Mouse (Mus musculus) gastrocnemius, postnatal 10 days (tissue): Measurements from ENCODE around the gene Hist1h4a. TPM values are rescaled to one million over a fixed set of nuclear protein-coding genes. Genes with fewer than 3 reads are reported as not detected.
"Not testable (repeated sequence)": the region's sequence is repeated elsewhere in the genome, so short reads cannot be mapped to it uniquely, and the experiment has no call there.

Experiments used
- DNase-seq: peaks from one replicate; pipeline ENCODE4 v3.0.0; 2021; ENCODE audit warnings: mixed read lengths
- long read RNA-seq, 2 experiments: library from polyadenylated mRNA; stranded (forward); transcript quantifications; one replicate each; pipeline ENCODE4 v2.0.0; 2021
- total RNA-seq, 2 experiments: library from RNA; stranded (reverse); gene quantifications; 2 replicates each; pipeline ENCODE4 v1.2.3; 2021

The Hist1h4a gene
- 100 to 1,000 TPM; 140 to 160 TPM for total RNA-seq
- long read RNA-seq, experiment 1 = 0 reads
- long read RNA-seq, experiment 2 = 0 reads

DNA sequence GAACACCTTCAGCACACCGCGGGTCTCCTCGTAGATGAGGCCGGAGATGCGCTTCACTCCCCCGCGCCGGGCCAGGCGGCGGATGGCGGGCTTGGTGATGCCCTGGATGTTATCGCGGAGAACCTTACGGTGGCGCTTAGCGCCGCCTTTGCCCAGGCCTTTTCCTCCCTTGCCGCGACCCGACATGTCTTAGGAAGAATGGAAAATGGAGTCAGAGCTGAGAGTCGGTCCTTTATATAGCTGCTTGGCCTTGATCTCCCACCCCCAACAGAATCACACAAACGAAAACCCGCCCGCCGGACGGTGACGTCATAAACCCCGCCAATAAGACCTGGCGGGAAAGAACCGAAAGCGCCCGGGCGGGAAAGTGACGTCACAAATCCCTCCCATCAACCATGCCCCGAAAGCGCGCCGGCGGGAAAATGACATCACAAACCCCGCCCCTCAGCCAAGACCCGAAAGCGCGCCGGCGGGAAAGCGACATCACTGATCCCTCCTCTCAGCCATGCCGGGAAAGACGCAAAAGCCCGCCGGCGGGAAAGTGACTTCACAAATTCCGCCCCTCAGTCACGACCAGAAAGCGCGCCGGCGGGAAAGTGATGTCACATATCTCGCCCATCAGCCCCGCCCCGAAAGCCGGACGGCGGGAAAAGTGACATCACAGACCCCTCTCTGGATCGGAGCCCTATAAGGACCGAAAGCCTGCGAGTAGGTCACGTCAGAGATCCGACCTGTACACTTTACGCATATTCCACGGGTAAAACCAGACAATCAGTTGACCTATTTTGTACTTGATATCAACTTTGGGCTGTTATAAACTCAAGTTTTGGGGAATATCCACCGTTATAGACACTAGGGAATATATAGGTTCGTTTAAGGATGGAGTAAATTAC, at the start of gene Hist1h4a:
Hist1h4a (minus strand) TSS at position 259 of the 893 bp plus-strand sequence.
- DNase-seq = peak; percentile 93

DNA sequence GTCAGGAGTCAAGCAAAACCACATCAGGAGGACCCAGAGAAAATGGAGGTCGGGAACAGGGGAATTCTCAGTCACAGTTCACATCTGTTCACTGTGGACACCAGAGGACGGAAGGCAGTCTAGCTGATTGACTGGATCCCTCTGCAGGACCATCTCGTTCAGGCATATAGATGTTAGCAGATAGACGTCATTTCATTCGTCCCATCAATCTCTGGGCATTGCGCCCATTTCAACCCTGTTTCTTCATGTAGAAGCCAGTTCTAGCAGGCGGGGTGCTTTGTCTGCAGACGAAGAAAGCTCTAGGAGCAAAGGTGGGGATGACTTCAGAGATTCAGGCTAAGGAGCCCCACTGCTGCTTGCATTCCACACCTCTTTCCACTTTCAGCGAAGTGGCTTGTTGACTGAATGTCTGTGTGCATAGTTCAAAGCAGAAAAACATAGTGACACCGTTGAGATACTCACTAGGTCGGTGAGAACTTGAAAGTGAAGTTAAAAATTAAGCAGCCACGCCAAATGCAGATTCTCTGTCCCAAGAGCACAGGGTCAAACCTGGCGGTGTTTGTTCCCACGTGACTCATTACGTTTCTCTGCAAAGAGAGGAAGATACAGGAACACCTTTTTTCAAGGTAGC, 45.5 kb upstream of the Hist1h4a start, which contains the start of gene Slc17a2:
Slc17a2 (plus strand) TSS at position 572 of the 631 bp plus-strand sequence.
- no peak for DNase-seq

DNA sequence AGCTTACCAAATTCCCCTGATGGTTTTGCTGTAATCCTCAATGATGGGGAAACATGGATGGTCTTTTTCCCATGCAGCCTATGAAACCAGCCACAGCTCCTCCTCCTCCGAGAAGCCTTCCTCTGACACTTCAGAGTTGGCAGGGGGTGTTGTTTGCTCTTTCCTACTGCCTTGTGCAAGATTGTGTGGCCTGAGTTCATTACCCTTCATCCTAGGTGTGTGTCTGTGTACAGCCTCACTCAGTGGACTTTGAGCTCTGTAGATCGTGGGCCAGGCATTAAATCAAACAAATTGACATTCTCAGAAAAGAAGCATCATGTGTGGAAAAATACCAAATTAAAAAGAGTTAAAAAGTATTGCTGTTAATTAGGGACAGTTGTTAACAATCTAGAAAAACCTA, 43.5 kb upstream of the Hist1h4a start:
- DNase-seq = no peak

DNA sequence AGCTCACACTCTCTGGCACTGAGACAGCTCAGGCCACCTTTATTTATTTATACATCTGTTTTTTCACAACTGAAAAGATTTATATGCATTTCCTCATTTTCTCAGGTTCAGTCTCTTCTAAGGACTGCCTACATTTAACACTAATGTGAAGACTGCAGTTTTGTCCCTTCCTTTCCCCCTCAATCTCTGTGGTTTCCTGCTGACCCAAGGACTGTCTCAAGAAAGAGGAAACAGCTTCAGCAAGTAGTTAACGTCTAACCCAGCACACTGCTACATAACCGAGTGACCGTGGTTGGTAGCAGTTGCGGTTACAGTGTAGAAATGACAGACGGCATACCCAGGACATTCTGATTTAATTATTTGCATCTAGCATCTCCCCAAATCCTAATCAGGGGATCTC, 38.4 kb upstream of the Hist1h4a start:
- DNase-seq = no peak

DNA sequence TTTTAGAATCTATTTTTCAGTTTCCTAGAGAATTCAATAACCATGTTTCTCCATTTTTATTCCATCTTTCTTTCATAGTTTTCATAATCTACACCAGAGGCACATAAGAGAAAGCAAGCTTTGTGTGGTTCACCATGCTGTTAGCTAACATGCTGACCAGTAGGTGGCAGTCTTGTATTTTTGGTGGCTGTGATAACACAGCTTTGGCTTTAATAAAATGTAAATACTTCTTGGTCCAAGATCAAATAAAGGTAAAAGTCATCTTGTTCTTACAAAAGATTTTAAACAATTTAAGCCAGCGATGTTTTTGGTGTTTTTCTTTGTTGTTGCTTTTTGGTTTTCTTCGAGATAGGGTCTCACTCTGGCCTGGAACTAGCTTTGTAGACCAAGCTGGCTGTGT, 31.5 kb upstream of the Hist1h4a start:
- DNase-seq = peak; percentile 18

DNA sequence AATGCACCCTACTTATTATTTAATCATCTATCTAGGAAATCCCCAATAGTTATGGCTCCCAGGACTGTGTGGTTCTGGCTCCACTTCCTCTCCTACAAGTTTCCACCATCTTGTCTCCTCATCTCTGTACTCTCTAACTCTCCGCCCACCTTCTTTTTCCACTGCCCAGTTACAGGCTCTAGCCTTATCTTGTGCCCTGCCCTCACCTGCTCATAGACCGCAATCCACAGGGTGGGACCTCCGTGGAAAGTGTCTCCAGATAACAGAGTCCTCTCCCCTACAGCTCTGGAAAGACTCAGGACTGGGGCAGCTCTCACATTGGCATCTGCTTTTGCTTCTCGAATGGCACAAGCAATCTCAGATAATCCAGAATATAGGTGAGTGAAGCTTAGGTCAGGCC, 18.0 kb upstream of the Hist1h4a start:
- no peak for DNase-seq

DNA sequence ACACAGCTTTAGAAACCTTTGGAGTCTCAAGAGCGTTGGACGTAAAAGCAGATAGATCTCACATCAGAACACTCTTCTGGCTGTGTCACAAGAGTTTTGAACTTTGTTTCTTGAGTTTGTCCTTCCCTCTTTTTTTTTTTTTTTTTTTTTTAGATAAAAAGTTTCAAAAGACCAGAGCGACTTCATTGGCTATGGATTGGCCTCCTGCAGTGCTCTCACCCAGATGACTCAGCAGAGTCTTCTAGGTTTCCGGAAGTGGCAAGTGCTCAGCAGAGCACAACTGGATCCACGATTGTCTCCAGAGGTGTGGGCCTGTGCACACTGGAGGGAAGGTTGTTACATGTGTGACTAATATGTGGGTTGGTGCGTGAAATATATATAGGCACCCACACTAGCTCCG, 17.3 kb upstream of the Hist1h4a start:
- no peak for DNase-seq

DNA sequence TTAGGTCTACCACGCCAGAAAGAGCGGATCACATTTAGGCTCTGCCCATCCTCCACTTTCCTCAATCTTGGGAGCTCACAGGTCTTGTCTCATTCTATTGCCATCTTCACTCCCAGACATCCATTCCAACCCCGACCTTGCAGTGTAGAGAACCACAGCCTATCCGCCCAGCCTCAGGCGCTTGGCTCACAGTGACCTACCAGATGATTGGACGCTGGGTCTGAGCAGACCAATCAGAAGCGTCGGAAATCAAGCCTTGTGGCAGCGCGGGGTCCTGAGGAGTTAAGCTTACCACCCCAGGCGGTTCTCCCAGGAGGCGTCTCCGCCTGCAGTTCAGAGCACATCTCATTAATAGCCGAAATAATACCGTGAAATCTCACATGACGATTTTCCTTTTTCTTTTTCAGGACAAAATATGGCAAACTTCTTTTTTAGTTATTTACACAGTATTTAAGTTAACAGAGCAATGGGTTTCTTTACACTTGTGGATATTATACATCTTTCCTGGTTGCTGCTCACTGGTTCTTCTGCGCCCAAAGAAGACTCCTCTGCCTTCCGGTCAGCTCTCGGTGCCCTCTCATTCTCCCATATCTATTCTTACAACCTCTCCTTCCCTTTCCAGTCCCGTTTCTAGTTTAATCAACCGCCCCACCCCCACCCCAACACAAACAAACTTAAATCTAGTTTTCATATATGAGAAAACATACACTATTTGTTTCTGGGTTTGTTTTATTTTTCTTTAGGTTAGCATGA, 11.7 kb upstream of the Hist1h4a start:
- peak; percentile 19 for DNase-seq

DNA sequence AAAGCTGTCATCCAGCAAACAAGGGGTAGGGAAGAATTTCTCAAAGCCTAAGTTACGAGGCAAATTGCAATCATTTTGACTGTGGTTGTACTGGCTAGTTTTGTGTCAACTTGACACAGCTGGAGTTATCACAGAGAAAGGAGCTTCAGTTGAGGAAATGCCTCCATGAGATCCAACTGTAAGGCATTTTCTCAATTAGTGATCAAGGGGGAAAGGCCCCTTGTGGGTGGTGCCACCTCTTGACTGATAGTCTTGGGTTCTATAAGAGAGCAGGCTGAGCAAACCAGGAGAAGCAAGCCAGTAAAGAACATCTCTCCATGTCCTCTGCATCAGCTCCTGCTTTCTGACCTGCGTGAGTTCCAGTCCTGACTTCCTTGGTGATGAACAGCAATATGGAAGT, 8.6 kb upstream of the Hist1h4a start, which contains the start of gene Trim38:
Trim38 (plus strand) TSS at position 301 of the 400 bp plus-strand sequence.
- not testable (repeated sequence) for DNase-seq

DNA sequence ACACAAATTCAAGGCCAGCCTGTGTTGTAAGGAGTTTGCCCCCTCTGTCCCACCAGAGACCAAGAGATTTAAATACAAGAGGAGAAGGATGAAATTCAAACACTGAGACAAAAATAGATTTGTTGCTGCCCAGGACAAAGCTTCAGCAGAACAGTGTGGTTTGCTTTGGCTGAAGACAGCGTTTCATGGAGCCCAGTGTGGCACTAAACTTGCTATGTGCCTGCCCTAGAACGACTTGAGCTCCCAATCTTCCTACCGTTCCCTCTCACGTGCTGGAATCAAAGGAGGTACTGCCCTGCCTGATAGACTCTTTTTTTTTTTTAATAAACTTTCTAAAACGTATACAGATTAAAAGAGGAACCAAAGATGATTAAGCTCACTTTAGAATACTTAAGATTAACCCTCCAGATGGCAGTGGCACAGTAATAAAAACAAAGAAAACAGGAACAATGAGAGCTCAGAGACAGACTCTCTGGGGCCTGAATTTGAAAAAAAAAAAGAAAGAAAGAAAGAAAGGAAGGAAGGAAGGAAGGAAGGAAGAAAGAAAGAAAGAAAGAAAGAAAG, 7.9 kb upstream of the Hist1h4a start:
- no peak for DNase-seq

DNA sequence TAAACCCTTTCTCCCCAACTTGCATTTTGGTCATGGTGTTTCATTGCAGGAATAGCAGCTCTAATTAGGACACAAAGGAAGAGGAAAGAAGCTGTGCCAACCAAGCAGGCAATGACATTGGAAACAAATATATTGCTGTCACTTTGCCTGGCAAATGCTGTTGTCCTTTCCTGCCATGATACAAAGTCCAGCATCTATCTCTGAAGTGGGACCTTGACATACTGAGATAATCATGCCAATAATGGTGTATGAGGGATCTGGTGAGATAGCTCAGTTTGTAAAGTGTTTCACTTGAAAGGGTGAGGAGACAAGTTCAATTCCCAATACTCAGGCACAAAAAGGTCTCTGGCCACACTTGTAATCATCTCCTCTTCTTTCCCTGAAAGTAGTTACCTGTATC, 5.7 kb upstream of the Hist1h4a start:
- no peak for DNase-seq

DNA sequence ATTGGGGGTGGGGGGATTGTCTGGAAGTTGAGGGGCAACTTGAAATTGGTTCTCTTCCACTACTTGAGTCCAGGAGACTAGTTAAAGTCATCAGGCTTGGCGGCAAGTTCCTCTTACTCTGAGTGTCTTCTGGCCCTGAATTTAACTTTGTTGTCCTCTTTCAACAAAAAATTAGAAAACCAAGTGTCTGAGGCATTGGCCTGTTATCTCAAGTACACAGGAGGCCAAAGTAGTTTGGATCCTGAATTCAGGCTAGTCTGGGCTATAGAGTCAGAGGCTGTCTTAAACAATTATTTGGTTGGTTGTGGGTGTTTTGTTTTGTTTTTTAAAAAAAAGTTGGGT, 4.1 kb upstream of the Hist1h4a start:
- DNase-seq = no peak

DNA sequence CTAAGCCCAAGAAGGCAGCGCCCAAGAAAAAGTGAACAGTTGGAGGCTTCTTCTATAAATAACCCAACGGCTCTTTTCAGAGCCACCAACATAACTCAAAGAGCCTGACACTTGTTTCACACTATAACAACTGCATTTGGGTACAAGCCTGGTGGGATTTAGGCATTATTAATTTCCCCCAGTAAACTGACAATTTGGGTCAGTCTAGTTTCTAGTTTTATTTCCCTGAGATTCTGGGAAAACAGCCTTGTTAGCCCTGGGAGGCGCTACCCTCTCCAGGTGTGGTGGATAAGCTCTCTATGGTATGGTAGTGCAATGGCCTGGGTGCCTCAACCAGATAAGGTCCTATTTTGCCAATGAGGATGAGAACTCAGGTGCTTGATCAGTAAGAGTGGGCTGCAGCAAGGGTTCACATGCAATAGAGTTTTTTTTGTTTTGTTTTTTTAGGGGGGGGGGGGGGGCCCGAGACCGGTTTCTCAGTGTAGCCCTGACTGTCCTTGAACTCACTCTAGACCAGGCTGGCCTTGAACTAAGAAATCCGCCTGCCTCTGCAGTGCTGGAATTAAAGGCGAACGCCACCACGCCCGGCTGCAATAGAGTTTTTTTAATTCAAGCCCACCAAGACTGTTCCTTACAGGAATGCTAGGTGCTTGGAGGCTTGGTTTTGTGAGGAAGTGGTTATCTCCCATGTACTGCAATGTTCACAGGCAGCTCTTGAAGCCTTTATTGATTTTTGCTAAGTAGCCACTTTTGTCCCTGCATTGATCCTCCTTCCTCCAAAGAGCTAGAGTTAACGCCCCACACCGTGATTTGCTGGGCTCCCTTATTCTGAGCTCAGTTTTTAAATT, 3.5 kb upstream of the Hist1h4a start:
- DNase-seq = no peak

DNA sequence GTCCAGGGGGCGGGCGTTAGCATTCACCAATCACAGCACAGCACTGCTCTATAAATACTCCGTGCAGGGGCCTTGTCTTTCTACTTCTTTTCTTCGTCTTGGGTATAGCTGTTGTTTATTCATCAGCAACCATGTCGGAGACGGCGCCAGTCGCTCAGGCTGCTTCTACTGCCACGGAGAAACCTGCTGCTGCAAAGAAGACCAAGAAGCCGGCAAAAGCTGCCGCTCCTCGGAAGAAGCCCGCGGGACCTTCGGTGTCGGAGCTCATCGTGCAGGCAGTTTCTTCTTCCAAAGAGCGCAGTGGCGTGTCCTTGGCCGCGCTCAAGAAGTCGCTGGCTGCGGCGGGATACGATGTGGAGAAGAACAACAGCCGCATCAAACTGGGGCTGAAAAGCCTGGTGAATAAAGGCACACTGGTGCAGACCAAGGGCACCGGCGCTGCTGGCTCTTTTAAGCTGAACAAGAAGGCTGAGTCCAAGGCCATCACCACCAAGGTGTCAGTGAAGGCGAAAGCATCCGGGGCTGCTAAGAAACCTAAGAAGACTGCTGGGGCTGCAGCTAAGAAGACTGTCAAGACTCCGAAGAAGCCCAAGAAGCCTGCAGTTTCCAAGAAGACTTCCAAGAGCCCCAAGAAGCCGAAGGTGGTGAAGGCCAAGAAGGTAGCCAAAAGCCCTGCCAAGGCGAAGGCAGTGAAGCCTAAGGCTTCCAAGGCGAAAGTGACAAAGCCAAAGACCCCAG, 2.7 kb upstream of the Hist1h4a start, which contains the start of gene Hist1h1a:
Hist1h1a (plus strand) TSS at position 81 of the 738 bp plus-strand sequence.
- DNase-seq = peak; percentile 72

DNA sequence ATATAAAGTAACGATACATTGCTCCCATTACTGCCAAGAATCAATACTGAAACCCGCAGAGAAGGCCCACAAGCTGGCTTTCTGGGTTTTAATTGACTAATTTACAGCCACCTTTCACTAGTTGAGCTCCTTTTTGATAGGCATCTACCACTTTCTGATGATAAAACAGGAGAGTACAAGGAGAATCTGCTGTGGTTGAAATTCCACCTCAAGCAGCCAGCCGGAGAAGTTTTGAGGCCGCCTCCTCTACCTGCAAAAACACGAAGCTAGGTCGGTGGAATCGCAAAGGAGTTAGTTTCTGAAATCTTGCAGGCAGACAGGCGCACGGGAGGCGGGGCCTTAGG, 2.2 kb upstream of the Hist1h4a start:
- no peak for DNase-seq

DNA sequence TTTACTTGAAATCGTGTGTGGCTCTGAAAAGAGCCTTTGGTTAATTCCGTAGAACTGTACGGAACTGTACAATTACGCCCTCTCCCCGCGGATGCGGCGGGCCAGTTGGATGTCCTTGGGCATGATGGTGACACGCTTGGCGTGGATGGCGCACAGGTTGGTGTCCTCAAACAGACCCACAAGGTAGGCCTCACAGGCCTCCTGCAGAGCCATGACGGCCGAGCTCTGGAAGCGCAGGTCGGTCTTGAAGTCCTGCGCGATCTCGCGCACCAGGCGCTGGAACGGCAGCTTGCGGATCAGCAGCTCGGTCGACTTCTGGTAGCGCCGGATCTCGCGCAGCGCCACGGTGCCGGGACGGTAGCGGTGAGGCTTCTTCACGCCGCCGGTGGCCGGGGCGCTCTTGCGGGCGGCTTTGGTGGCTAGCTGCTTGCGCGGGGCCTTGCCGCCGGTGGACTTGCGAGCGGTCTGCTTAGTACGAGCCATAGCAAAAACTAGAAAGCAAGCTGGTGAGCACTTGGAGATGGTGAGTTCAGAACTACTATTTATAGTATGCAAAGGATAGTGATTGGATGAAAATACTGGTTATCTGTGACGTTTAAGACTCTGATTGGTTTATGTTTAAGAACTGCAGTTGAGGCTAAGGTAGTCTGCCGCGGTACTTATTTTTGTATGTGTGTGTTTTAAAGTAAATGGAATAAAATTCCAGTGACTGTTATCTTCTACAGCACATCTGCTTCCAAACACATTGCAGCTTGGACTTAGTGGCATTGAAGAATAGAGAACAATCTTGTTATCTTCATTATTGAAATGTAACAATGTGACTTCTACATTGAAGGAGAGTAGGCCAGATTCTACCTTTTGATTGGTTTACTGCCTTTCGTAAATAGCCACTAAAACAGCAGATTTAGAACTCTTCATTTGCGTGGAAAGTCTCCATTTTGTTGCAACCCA, 1.1 kb upstream of the Hist1h4a start, which contains the start of gene Hist1h3a:
Hist1h3a (minus strand) TSS at position 516 of the 951 bp plus-strand sequence.
- peak; percentile 30 for DNase-seq

DNA sequence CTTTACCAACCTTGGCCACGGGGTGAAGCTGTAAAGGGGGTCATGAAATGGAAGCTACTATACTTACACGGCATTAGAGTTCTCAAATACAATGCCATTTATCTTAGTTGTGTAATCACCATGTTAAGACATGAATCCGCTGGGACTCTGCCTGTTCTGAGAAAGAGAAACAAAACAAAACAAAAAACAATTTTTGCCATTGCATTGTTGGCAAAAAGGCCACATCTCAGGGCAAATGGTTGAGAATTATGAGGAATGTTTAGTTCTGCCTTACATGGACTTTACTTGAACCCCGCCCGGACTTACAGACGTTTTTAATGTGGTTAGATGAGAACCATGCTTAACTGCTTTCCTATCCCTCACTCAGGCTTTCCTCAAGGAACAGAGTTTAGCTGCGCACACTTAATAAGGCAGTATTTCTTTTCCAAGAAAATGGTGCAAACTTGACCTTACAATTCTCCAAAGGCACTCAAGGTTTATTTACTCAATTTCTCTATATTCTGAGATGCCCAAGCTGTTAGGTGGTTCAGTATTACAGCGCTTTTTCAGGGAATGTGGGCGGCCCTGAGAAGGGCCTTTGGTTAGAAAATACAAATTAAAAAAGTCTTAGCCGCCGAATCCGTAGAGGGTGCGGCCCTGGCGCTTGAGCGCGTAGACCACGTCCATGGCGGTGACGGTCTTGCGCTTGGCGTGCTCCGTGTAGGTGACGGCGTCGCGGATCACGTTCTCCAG, 624 bp downstream of the Hist1h4a start:
- no peak for DNase-seq

DNA sequence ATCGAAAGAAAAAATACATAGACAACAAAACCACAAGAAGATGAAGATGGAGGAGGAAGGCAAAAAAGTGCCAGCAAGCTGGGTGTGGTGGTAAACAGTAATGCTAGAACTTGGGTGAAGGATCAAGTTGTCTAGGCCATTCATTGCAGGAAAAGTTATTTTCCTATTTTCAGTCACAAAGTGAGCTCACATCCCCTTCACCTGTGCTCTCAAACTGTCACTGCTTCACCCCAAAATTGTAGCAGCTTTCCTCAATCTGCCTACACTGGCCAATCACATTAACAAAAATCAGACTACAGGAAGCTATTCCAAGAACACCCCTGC, 1.2 kb downstream of the Hist1h4a start:
- no peak for DNase-seq

DNA sequence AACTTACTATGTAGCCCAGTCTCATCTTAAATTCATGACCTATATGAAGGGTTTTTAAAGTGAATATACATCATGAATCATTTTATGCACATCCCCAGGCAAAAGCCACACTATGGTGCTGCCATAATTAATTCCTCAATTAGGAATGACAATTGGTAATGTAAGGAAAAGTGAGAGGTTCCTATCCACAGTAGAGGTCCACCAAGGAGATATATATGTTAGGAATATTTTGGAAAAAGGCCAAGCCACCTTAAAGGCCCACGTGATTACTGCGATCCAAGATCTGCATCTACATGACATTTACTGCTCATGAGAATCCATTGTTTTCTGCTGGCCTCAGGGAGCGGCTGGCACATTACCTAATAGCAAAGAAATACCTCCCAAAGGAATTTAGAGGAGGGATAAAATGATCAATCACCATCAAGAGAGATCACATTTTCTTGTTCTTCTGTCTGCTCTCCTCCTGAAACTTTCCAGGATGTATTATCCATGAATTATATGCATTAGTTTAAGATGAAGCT, 1.7 kb downstream of the Hist1h4a start:
- DNase-seq = no peak
